Mouse (Mus musculus) forebrain, embryonic 11.5 days (tissue): ENCODE data around the gene Pik3r1. TPM values are rescaled to one million over a fixed set of nuclear protein-coding genes. Genes with fewer than 3 reads are reported as not detected.

ENCODE experiments used
- ATAC-seq: fragments of 200-750 bp; cut with Nextera tagmentation; replicated peaks from 2 replicates; pipeline ENCODE4 v1.8.0; 2017; ENCODE audit warnings: moderate TSS enrichment; ENCODE audit not compliant: low FRiP score
- DNase-seq: peaks from one replicate; pipeline ENCODE4 v3.0.0-alpha.2; 2017; ENCODE audit warnings: low spot score
- H3K27ac ChIP-seq: fragments of 300-500 bp; sonication (generic); 2 replicates; pipeline ENCODE4 v1.5.1; 2014; ENCODE audit warnings: low read depth, low read length
- H3K27me3 ChIP-seq: fragments of 300-500 bp; sonication (generic); 2 replicates; pipeline ENCODE4 v1.6.1; 2014; ENCODE audit warnings: mild to moderate bottlenecking, low read length, mixed read lengths; ENCODE audit not compliant: control insufficient read depth, insufficient read depth
- H3K36me3 ChIP-seq: fragments of 300-500 bp; sonication (generic); 2 replicates; pipeline ENCODE4 v1.6.1; 2014; ENCODE audit warnings: mild to moderate bottlenecking, low read length, moderate library complexity, mixed read lengths; ENCODE audit not compliant: control insufficient read depth, insufficient read depth
- H3K4me1 ChIP-seq: fragments of 300-500 bp; sonication (generic); replicated peaks from 2 replicates; pipeline ENCODE4 v1.6.1; 2014; ENCODE audit warnings: low read length, mixed read lengths; ENCODE audit not compliant: control insufficient read depth, insufficient read depth
- H3K4me2 ChIP-seq: fragments of 300-500 bp; sonication (generic); 2 replicates; pipeline ENCODE4 v1.6.1; 2014; ENCODE audit warnings: low read depth, mild to moderate bottlenecking, low read length, moderate library complexity, mixed read lengths; ENCODE audit not compliant: severe bottlenecking
- H3K4me3 ChIP-seq: fragments of 300-500 bp; sonication (generic); 2 replicates; pipeline ENCODE4 v1.5.1; 2014; ENCODE audit warnings: low read depth, low read length
- H3K9ac ChIP-seq: fragments of 300-500 bp; sonication (generic); 2 replicates; pipeline ENCODE4 v1.6.1; 2014; ENCODE audit warnings: low read length
- H3K9me3 ChIP-seq: fragments of 300-500 bp; sonication (generic); 2 replicates; pipeline ENCODE4 v1.6.1; 2016; ENCODE audit warnings: low read length, mixed read lengths; ENCODE audit not compliant: control insufficient read depth
- WGBS: fragments of 180-500 bp; shearing (Covaris S2); extraction: QIAGEN DNeasy Blood & Tissue Kit; methylation state at CpG from one replicate; pipeline ENCODE4 v1.1.7; 2014; 5-methylcytosine and 5-hydroxymethylcytosine counted together
- polyA plus RNA-seq: library from polyadenylated mRNA; unstranded; fragments of >200 nt; fragmentation: Nextera tagmentation; extraction: Ambion mirVana; gene quantifications from 2 replicates; pipeline ENCODE4 v1.2.1, GENCODE M21; 2014

The Pik3r1 gene
- polyA plus RNA-seq, 1 experiment from 2014 or later: 18.3 TPM

DNA sequence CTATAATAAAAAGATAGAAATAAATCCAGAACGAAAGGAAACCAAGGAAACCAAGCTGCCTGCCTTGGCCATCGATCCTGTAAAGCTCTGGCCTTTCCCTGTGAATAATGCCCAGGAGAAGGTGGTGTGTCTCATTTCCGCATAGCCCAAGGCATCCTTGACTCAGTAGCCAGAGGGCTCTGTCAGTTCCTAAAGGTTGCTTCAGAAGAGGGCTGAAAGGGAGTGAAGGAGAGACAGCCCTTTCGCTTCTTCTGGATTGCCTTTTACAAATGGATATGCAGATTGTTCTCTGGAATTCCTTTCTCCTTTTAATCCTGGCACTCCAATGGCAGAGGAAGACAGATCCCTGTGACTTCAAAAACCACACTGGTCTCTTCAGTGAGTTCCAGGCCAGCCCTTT, 16.2 kb downstream of the Pik3r1 start:
- Histone ChIP-seq H3K27me3 (no peaks in the 10 kb centered on the region), H3K36me3 (no peaks in the 10 kb centered on the region; the same call in 1 of the 2 replicates), H3K9me3 (no peaks in the 10 kb centered on the region), H3K4me1 (no peaks in the 10 kb centered on the region), H3K4me3 (no peak overlapping the region), H3K4me2 (no peak overlapping the region), H3K9ac (no peak overlapping the region), H3K27ac (no peak overlapping the region)
- WGBS: 74% methylated on average over 4 of the region's 4 CpGs
- ATAC-seq: no peak
- DNase-seq: no peak

- H3K27me3 ChIP-seq: no peaks in the 10 kb centered on the region
- WGBS: 89% methylated on average over 8 of the region's 8 CpGs
- ATAC-seq: no peak
Observed at GRCm38 (mm10) chr13:101746012-101746595, 21.9 kb downstream of the Pik3r1 start.

DNA sequence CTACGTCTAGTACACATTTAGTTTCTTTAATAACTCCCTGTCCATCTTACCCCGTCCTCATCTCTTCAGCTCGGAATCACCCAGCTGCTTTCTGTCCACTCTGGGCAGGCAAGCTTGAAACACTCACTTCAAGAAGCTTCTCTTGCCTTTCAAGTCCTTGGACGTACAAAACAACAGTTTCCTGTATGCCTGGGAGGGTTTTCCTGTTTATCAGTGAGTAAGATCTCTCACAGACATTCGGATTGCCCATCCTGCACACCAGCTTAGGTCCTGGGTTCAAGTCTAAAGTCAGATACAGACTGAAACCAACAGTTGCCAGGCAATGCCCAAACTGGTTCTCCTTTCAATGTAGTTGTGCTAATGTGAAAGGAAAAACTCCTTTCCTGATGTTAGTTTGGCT, 23.1 kb downstream of the Pik3r1 start:
- WGBS: 82% methylated on average over 5 of the region's 5 CpGs
- H3K27ac ChIP-seq: no peak overlapping the region
- no peak for ATAC-seq

More at GRCm38 (mm10) chr13:101746012-101746595, 21.9 kb downstream of the Pik3r1 start:
- no peak for DNase-seq
- Histone ChIP-seq H3K4me3 (no peak overlapping the region), H3K36me3 (no peaks in the 10 kb centered on the region), H3K27ac (no peak overlapping the region), H3K9me3 (no peaks in the 10 kb centered on the region), H3K4me2 (no peak overlapping the region), H3K4me1 (no peaks in the 10 kb centered on the region), H3K9ac (no peak overlapping the region)

GRCm38 (mm10) chr13:101744053-101744452, 24.0 kb downstream of the Pik3r1 start:
- Histone ChIP-seq H3K9me3 (no peaks in the 10 kb centered on the region), H3K36me3 (no peaks in the 10 kb centered on the region), H3K4me2 (no peak overlapping the region), H3K27ac (no peak overlapping the region), H3K27me3 (no peaks in the 10 kb centered on the region), H3K9ac (no peak overlapping the region), H3K4me1 (no peaks in the 10 kb centered on the region), H3K4me3 (no peak overlapping the region)
- 77% methylated on average over 2 of the region's 2 CpGs for WGBS
- ATAC-seq (no peak), DNase-seq (no peak)

More for the DNA sequence above, 23.1 kb downstream of the Pik3r1 start:
- Histone ChIP-seq H3K4me1 (no peaks in the 10 kb centered on the region), H3K9me3 (no peaks in the 10 kb centered on the region), H3K36me3 (no peaks in the 10 kb centered on the region), H3K9ac (no peak overlapping the region), H3K4me3 (no peak overlapping the region), H3K27me3 (no peaks in the 10 kb centered on the region), H3K4me2 (no peak overlapping the region)
- DNase-seq: no peak

- H3K36me3 ChIP-seq: no peaks in the 10 kb centered on the region
- no peaks in the 10 kb centered on the region for H3K4me1 ChIP-seq
- H3K27ac ChIP-seq: no peak overlapping the region
- no peak overlapping the region for H3K9ac ChIP-seq
- H3K4me3 ChIP-seq: no peak overlapping the region
- no peaks in the 10 kb centered on the region for H3K9me3 ChIP-seq
- H3K4me2 ChIP-seq: no peak overlapping the region
- DNase-seq (no peak), ATAC-seq (no peak)
- H3K27me3 ChIP-seq: no peaks in the 10 kb centered on the region
- 71% methylated on average over 8 of the region's 8 CpGs for WGBS
Observed at GRCm38 (mm10) chr13:101743247-101743646, 24.8 kb downstream of the Pik3r1 start.

- Histone ChIP-seq H3K4me3 (no peak overlapping the region), H3K27ac (no peak overlapping the region), H3K36me3 (no peaks in the 10 kb centered on the region), H3K9me3 (no peaks in the 10 kb centered on the region), H3K27me3 (no peaks in the 10 kb centered on the region), H3K9ac (no peak overlapping the region), H3K4me1 (no peaks in the 10 kb centered on the region), H3K4me2 (no peak overlapping the region)
- WGBS: 83% methylated on average over 6 of the region's 6 CpGs
- no peak for DNase-seq
- no peak for ATAC-seq
Observed at GRCm38 (mm10) chr13:101742596-101742995, 25.4 kb downstream of the Pik3r1 start.

- no peak for DNase-seq
- H3K4me2 ChIP-seq: no peak overlapping the region
Observed at GRCm38 (mm10) chr13:101741530-101742309, 26.3 kb downstream of the Pik3r1 start.

GRCm38 (mm10) chr13:101739732-101740381, 28.2 kb downstream of the Pik3r1 start:
- Histone ChIP-seq H3K36me3 (no peaks in the 10 kb centered on the region), H3K4me1 (no peaks in the 10 kb centered on the region), H3K27ac (no peak overlapping the region), H3K27me3 (no peaks in the 10 kb centered on the region), H3K4me3 (no peak overlapping the region), H3K4me2 (no peak overlapping the region), H3K9ac (no peak overlapping the region), H3K9me3 (no peaks in the 10 kb centered on the region)
- no peak for ATAC-seq
- no peak for DNase-seq
- WGBS: 87% methylated on average over 4 of the region's 4 CpGs

More at GRCm38 (mm10) chr13:101741530-101742309, 26.3 kb downstream of the Pik3r1 start:
- 92% methylated on average over 11 of the region's 11 CpGs for WGBS
- Histone ChIP-seq H3K9me3 (no peaks in the 10 kb centered on the region), H3K36me3 (no peaks in the 10 kb centered on the region), H3K4me1 (no peaks in the 10 kb centered on the region), H3K27ac (no peak overlapping the region), H3K9ac (no peak overlapping the region), H3K27me3 (no peaks in the 10 kb centered on the region), H3K4me3 (no peak overlapping the region)
- no peak for ATAC-seq
